Mouse (Mus musculus) myocyte (in vitro differentiated cells): ENCODE data around the gene Zbtb3. TPM values are rescaled to one million over a fixed set of nuclear protein-coding genes. Genes with fewer than 3 reads are reported as not detected.

Experiments used
- H3K27me3 ChIP-seq: one replicate; pipeline ENCODE4 v1.6.1; 2011; ENCODE audit not compliant: control insufficient read depth, insufficient read depth, insufficient read length
- H3K36me3 ChIP-seq: one replicate; pipeline ENCODE4 v1.6.1; 2011; ENCODE audit not compliant: control insufficient read depth, insufficient read depth
- H3K4me2 ChIP-seq: one replicate; pipeline ENCODE4 v1.6.1; 2011; ENCODE audit warnings: low read depth, control low read depth
- H3K4me3 ChIP-seq: one replicate; pipeline ENCODE4 v1.5.1; 2011; ENCODE audit warnings: mild to moderate bottlenecking, control low read depth, moderate library complexity
- H3K79me2 ChIP-seq: one replicate; pipeline ENCODE4 v1.6.1; 2011; ENCODE audit not compliant: control insufficient read depth, insufficient read depth
- H3ac ChIP-seq: one replicate; pipeline ENCODE4 v1.6.1; 2011; ENCODE audit not compliant: control insufficient read depth, insufficient read length
- CEBPB ChIP-seq: IDR thresholded peaks from 2 replicates; pipeline ENCODE4 v1.6.1; 2011; ENCODE audit warnings: mild to moderate bottlenecking, moderate library complexity; ENCODE audit not compliant: poor library complexity, insufficient read depth, severe bottlenecking
- E2F4 ChIP-seq: IDR thresholded peaks from one replicate; pipeline ENCODE4 v1.6.1; 2011; ENCODE audit warnings: mild to moderate bottlenecking, control low read depth, moderate library complexity; ENCODE audit not compliant: insufficient read depth
- MAX ChIP-seq: IDR thresholded peaks from one replicate; pipeline ENCODE4 v1.6.1; 2011; ENCODE audit warnings: low read depth, mild to moderate bottlenecking, control low read depth
- MYOD1 ChIP-seq, 3 experiments: IDR thresholded peaks; one replicate each; pipeline ENCODE4 v1.6.1; 2011; ENCODE audit warnings: control low read depth in 2 of 3, low read depth in 2 of 3, mild to moderate bottlenecking in 2 of 3, moderate library complexity in 1 of 3; ENCODE audit not compliant: insufficient read length in 2 of 3, control insufficient read depth in 1 of 3
- MYOG ChIP-seq, 3 experiments: IDR thresholded peaks; one replicate each; pipeline ENCODE4 v1.6.1; 2011; ENCODE audit warnings: control low read depth in 2 of 3, low read depth in 2 of 3, mild to moderate bottlenecking in 2 of 3; ENCODE audit not compliant: insufficient read length in 2 of 3, control insufficient read depth in 1 of 3, insufficient read depth in 1 of 3
- POLR2A ChIP-seq: IDR thresholded peaks from one replicate; pipeline ENCODE4 v1.6.1; 2011; ENCODE audit warnings: low read depth, mild to moderate bottlenecking, control low read depth, moderate library complexity; ENCODE audit not compliant: insufficient read length
- POLR2AphosphoS2 ChIP-seq: IDR thresholded peaks from one replicate; pipeline ENCODE4 v1.6.1; 2011; ENCODE audit warnings: low read depth, control low read depth; ENCODE audit not compliant: insufficient read length
- REST ChIP-seq: IDR thresholded peaks from one replicate; pipeline ENCODE4 v1.6.1; 2011; ENCODE audit warnings: mild to moderate bottlenecking, control low read depth, moderate library complexity; ENCODE audit not compliant: insufficient read depth, insufficient read length
- SRF ChIP-seq: IDR thresholded peaks from one replicate; pipeline ENCODE4 v1.6.1; 2011; ENCODE audit warnings: low read depth; ENCODE audit not compliant: control insufficient read depth, insufficient read length
- TCF12 ChIP-seq: IDR thresholded peaks from one replicate; pipeline ENCODE4 v1.6.1; 2011; ENCODE audit warnings: mild to moderate bottlenecking, control low read depth; ENCODE audit not compliant: poor library complexity, insufficient read depth, severe bottlenecking
- TCF3 ChIP-seq: IDR thresholded peaks from one replicate; pipeline ENCODE4 v1.6.1; 2011; ENCODE audit warnings: low read depth, control low read depth; ENCODE audit not compliant: insufficient read length
- USF1 ChIP-seq: IDR thresholded peaks from one replicate; pipeline ENCODE4 v1.6.1; 2011; ENCODE audit warnings: low read depth, mild to moderate bottlenecking, control low read depth, moderate library complexity
- polyA plus RNA-seq: library from polyadenylated mRNA; unstranded; fragments of >200 nt; fragmentation: generic; extraction: Trizol; gene quantifications from one replicate; pipeline ENCODE4 v1.2.1, GENCODE M21; 2012; ENCODE audit warnings: missing spikeins

Zbtb3 gene
- polyA plus RNA-seq, 1 experiment: 2.4 TPM

GRCm38 (mm10) chr19:8842961-8843360 lies 40.6 kb downstream of the Zbtb3 start:
- H3K79me2 ChIP-seq: no peaks in the 10 kb centered on the region
- no peak overlapping the region for H3ac ChIP-seq
- TF ChIP-seq USF1 (no peak), TCF12 (no peak), CEBPB (no peak), POLR2AphosphoS2 (no peak), MYOD1 (IDR thresholded peaks at IDR 0.05; ENCODE audit: control insufficient read depth in 1 of 3, insufficient read length in 2 of 3, low read depth in 2 of 3) (no peak), POLR2A (no peak), MAX (no peak), TCF3 (no peak), REST (no peak), E2F4 (no peak), MYOG (IDR thresholded peaks at IDR 0.05; ENCODE audit: control insufficient read depth in 1 of 3, insufficient read depth in 1 of 3, insufficient read length in 2 of 3, low read depth in 2 of 3) (no peak), SRF (no peak)
- H3K4me3 ChIP-seq: no peak overlapping the region
- H3K4me2 ChIP-seq: no peak overlapping the region
- no peaks in the 10 kb centered on the region for H3K27me3 ChIP-seq
- H3K36me3 ChIP-seq: peaks cover 25% of the 10 kb centered on the region

- H3K36me3 ChIP-seq: peaks cover 31% of the 10 kb centered on the region
- H3K27me3 ChIP-seq: no peaks in the 10 kb centered on the region
- H3K79me2 ChIP-seq: no peaks in the 10 kb centered on the region
- no peak overlapping the region for H3K4me2 ChIP-seq
- no peak overlapping the region for H3ac ChIP-seq
- no peak overlapping the region for H3K4me3 ChIP-seq
- TF ChIP-seq POLR2A (no peak), SRF (no peak), USF1 (no peak), MAX (no peak)
These were observed 42.2 kb downstream of the Zbtb3 start for GRCm38 (mm10) chr19:8844371-8845129.

- no peak overlapping the region for H3K4me2 ChIP-seq
- H3ac ChIP-seq: no peak overlapping the region
- H3K27me3 ChIP-seq: no peaks in the 10 kb centered on the region
- no peak overlapping the region for H3K4me3 ChIP-seq
- H3K79me2 ChIP-seq: no peaks in the 10 kb centered on the region
- TF ChIP-seq MYOD1 (IDR thresholded peaks at IDR 0.05; ENCODE audit: control insufficient read depth in 1 of 3, insufficient read length in 2 of 3, low read depth in 2 of 3): no peak
- TF ChIP-seq MYOG (IDR thresholded peaks at IDR 0.05; ENCODE audit: control insufficient read depth in 1 of 3, insufficient read depth in 1 of 3, insufficient read length in 2 of 3, low read depth in 2 of 3): no peak
- no peak for TF ChIP-seq TCF3
- no peak for TF ChIP-seq CEBPB
- TF ChIP-seq SRF: no peak
- no peak for TF ChIP-seq E2F4
- no peak for TF ChIP-seq MAX
- TF ChIP-seq POLR2A: no peak
- TF ChIP-seq USF1: no peak
- TF ChIP-seq REST: no peak
- no peak for TF ChIP-seq TCF12
- TF ChIP-seq POLR2AphosphoS2: no peak
- peaks cover 27% of the 10 kb centered on the region for H3K36me3 ChIP-seq
These were observed 46.0 kb downstream of the Zbtb3 start for GRCm38 (mm10) chr19:8848356-8848755.

- Histone ChIP-seq H3K79me2 (no peaks in the 10 kb centered on the region), H3ac (no peak within 1 kb of the TSS), H3K4me2 (peak within 1 kb of the TSS; percentile 20), H3K36me3 (peaks cover 22% of the 10 kb centered on the region), H3K4me3 (no peak within 1 kb of the TSS), H3K27me3 (no peaks in the 10 kb centered on the region)
- TF ChIP-seq MYOD1 (IDR thresholded peaks at IDR 0.05; ENCODE audit: control insufficient read depth in 1 of 3, insufficient read length in 2 of 3, low read depth in 2 of 3): no peak
- TF ChIP-seq POLR2A: no peak
- TF ChIP-seq MAX: no peak
- TF ChIP-seq E2F4: no peak
- peak; percentile 57 for TF ChIP-seq USF1
These were observed 48.1 kb downstream of the Zbtb3 start, which contains the start of gene Lrrn4cl for GRCm38 (mm10) chr19:8850402-8850901. Lrrn4cl (plus strand) TSS chr19:8850768.

- H3K4me3 ChIP-seq: no peak overlapping the region
- no peaks in the 10 kb centered on the region for H3K27me3 ChIP-seq
- peaks cover 12% of the 10 kb centered on the region for H3K36me3 ChIP-seq
- no peaks in the 10 kb centered on the region for H3K79me2 ChIP-seq
- no peak overlapping the region for H3ac ChIP-seq
- no peak overlapping the region for H3K4me2 ChIP-seq
- TF ChIP-seq REST: no peak
- no peak for TF ChIP-seq SRF
- no peak for TF ChIP-seq MAX
- TF ChIP-seq POLR2AphosphoS2: no peak
- no peak for TF ChIP-seq MYOG (IDR thresholded peaks at IDR 0.05; ENCODE audit: control insufficient read depth in 1 of 3, insufficient read depth in 1 of 3, insufficient read length in 2 of 3, low read depth in 2 of 3)
- no peak for TF ChIP-seq TCF12
- no peak for TF ChIP-seq MYOD1 (IDR thresholded peaks at IDR 0.05; ENCODE audit: control insufficient read depth in 1 of 3, insufficient read length in 2 of 3, low read depth in 2 of 3)
- no peak for TF ChIP-seq POLR2A
- TF ChIP-seq TCF3: no peak
- no peak for TF ChIP-seq E2F4
- TF ChIP-seq CEBPB: no peak
- TF ChIP-seq USF1: no peak
These were observed 49.3 kb downstream of the Zbtb3 start for GRCm38 (mm10) chr19:8851639-8852038.
